Mouse (Mus musculus) hindbrain, postnatal 0 days (tissue): ENCODE measurements around the gene Rgp1. TPM values are rescaled to one million over a fixed set of nuclear protein-coding genes. Genes with fewer than 3 reads are reported as not detected.
"Not testable (repeated sequence)": the region's sequence is repeated elsewhere in the genome, so short reads cannot be mapped to it uniquely, and the experiment has no call there.

Experiments used
- ATAC-seq: fragments of 200-750 bp; cut with Nextera tagmentation; 2 replicates; pipeline ENCODE4 v1.8.0; 2017; ENCODE audit warnings: mild to moderate bottlenecking, moderate TSS enrichment, moderate library complexity
- DNase-seq: peaks from one replicate; pipeline ENCODE4 v3.0.0-alpha.2; 2015; ENCODE audit warnings: low spot score
- H3K27ac ChIP-seq: fragments of 300-500 bp; sonication (generic); 2 replicates; pipeline ENCODE4 v1.5.1; 2014; ENCODE audit warnings: mild to moderate bottlenecking
- H3K27me3 ChIP-seq: fragments of 300-500 bp; sonication (generic); 2 replicates; pipeline ENCODE4 v1.6.1; 2014; ENCODE audit warnings: low read length, mixed read lengths; ENCODE audit not compliant: insufficient read depth
- H3K36me3 ChIP-seq: fragments of 300-500 bp; sonication (generic); 2 replicates; pipeline ENCODE4 v1.6.1; 2014; ENCODE audit warnings: low read length, mixed read lengths; ENCODE audit not compliant: insufficient read depth
- H3K4me1 ChIP-seq: fragments of 300-500 bp; sonication (generic); 2 replicates; pipeline ENCODE4 v1.6.1; 2014; ENCODE audit warnings: antibody characterized with exemption, low read length, mixed read lengths; ENCODE audit not compliant: insufficient read depth
- H3K4me2 ChIP-seq: fragments of 300-500 bp; sonication (generic); 2 replicates; pipeline ENCODE4 v1.6.1; 2014; ENCODE audit warnings: low read depth, mild to moderate bottlenecking, low read length, moderate library complexity, mixed read lengths
- H3K4me3 ChIP-seq: fragments of 300-500 bp; sonication (generic); 2 replicates; pipeline ENCODE4 v1.5.1; 2014; ENCODE audit warnings: low read length
- H3K9ac ChIP-seq: fragments of 300-500 bp; sonication (generic); replicated peaks from 2 replicates; pipeline ENCODE4 v1.6.1; 2014; ENCODE audit warnings: mild to moderate bottlenecking, low read length, moderate library complexity, mixed read lengths
- H3K9me3 ChIP-seq: fragments of 300-500 bp; sonication (generic); 2 replicates; pipeline ENCODE4 v1.6.1; 2016; ENCODE audit warnings: low read length, mixed read lengths
- CTCF ChIP-seq: IDR thresholded peaks from 2 replicates; pipeline ENCODE4 v1.5.1; 2016; ENCODE audit warnings: antibody characterized with exemption, control low read depth, low read depth
- WGBS: fragments of 180-500 bp; shearing (Covaris S2); extraction: QIAGEN DNeasy Blood & Tissue Kit; methylation state at CpG from one replicate; pipeline ENCODE4 v1.1.7; 2014; 5-methylcytosine and 5-hydroxymethylcytosine counted together
- polyA plus RNA-seq: library from polyadenylated mRNA; unstranded; fragments of >200 nt; fragmentation: Nextera tagmentation; extraction: Ambion mirVana; gene quantifications from 2 replicates; pipeline ENCODE4 v1.2.1, GENCODE M21; 2015
- total RNA-seq: library from RNA; depleted of rRNA; stranded (reverse); fragments of >200 nt; gene quantifications from 2 replicates; pipeline ENCODE4 v1.2.3, GENCODE M21; 2014

Rgp1 gene
- total and polyA plus RNA-seq, 2 experiments from 2014 or later: 13.5 to 31.2 TPM

DNA sequence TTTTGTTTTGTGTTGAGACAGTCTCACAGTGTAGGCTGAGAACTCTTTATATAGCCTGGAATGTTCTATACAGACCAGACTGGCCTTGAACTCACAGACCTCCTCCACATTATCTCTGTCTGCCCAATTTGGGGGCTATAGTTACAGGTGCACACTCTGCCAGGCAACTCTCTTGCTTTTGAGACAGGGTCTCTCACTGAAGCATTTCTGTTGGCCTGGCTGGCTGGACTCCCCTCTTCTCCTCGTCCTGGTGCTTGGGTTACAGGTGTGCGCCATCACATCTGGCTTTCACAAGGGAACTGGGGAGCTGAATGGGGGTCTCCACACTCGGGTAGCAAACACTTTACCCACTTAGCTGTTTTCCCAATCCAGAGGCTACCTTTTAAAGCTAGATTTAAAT, 13.4 kb downstream of the Rgp1 start:
- no peak for ATAC-seq
- H3K27ac ChIP-seq: no peak overlapping the region
- no peak overlapping the region for H3K4me3 ChIP-seq
- TF ChIP-seq CTCF: no peak
- no peaks in the 10 kb centered on the region for H3K36me3 ChIP-seq
- H3K4me2 ChIP-seq: no peak overlapping the region
- no peaks in the 10 kb centered on the region for H3K9me3 ChIP-seq
- H3K27me3 ChIP-seq: no peaks in the 10 kb centered on the region
- no peak overlapping the region for H3K9ac ChIP-seq
- no peak for DNase-seq
- H3K4me1 ChIP-seq: no peaks in the 10 kb centered on the region
- WGBS: 62% methylated on average over 3 of the region's 3 CpGs

DNA sequence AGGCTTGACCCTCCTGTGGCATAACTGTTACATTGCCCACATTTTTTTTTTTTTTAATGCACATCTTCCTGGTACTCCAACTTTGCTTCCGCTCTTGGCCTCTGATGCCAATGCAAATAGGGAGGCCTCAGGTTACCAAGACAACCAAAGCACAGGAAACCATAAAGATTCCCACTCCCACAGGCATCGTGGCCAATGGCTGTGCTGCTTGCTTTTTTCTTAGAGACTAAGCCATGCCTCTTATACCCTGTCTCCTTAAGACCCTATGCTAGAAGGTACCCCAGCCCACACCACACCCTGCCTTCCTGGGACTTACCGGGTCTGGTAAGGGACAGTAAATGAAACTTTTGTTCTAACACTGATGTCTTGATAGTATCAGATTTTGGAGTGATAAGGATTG, 14.9 kb downstream of the Rgp1 start:
- Histone ChIP-seq H3K4me3 (no peak overlapping the region), H3K27ac (no peak overlapping the region), H3K36me3 (no peaks in the 10 kb centered on the region), H3K4me2 (no peak overlapping the region), H3K9me3 (no peaks in the 10 kb centered on the region), H3K4me1 (no peaks in the 10 kb centered on the region), H3K9ac (no peak overlapping the region), H3K27me3 (no peaks in the 10 kb centered on the region)
- TF ChIP-seq CTCF: no peak
- ATAC-seq (no peak), DNase-seq (no peak)
- 59% methylated on average over 3 of the region's 3 CpGs for WGBS

DNA sequence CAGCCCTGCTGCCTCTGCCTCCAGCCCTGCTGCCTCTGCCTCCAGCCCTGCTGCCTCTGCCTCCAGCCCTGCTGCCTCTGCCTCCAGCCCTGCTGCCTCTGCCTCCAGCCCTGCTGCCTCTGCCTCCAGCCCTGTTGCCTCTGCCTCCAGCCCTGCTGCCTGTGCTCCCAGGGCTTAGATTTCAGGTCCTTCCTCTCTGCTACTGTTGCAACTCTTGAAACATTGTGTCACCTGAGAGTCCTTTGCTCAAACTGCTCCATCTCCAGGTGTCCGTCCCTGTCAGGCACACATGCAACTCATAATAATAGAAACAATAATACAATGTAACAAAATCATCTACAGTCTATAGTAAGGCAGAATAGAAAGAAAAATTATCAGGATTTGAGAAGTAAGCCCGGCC, 18.1 kb downstream of the Rgp1 start:
- WGBS: 82% methylated on average over 2 of the region's 2 CpGs
- not testable (repeated sequence) for ATAC-seq, H3K36me3 ChIP-seq, H3K27ac ChIP-seq, H3K27me3 ChIP-seq, H3K9me3 ChIP-seq, H3K4me3 ChIP-seq, H3K9ac ChIP-seq, H3K4me2 ChIP-seq, DNase-seq, H3K4me1 ChIP-seq

DNA sequence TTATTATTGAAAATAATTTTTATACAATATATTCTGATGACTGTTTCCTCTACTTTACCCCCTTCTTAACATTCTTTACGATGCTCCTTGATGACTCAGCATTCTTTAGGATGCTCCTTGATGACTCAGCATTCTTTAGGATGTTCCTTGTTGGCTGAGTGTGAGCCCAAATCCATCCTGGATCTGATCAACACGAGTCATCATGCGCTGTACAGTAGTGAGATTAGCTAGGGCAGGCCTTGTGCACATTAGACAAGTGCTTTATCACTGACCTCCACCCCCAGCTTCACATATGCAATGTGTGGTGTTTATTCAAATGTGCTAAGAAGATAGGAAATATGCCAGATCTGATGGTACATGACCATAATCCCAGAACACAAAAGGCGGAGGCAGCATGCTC, 19.7 kb downstream of the Rgp1 start:
- no peak overlapping the region for H3K9ac ChIP-seq
- H3K27me3 ChIP-seq: no peaks in the 10 kb centered on the region
- ATAC-seq (no peak), DNase-seq (no peak)
- H3K36me3 ChIP-seq: no peaks in the 10 kb centered on the region
- no peak overlapping the region for H3K27ac ChIP-seq
- no peak overlapping the region for H3K4me2 ChIP-seq
- no peak overlapping the region for H3K4me3 ChIP-seq
- 83% methylated on average over 4 of the region's 4 CpGs for WGBS
- no peaks in the 10 kb centered on the region for H3K4me1 ChIP-seq
- H3K9me3 ChIP-seq: no peaks in the 10 kb centered on the region
- TF ChIP-seq CTCF: no peak

DNA sequence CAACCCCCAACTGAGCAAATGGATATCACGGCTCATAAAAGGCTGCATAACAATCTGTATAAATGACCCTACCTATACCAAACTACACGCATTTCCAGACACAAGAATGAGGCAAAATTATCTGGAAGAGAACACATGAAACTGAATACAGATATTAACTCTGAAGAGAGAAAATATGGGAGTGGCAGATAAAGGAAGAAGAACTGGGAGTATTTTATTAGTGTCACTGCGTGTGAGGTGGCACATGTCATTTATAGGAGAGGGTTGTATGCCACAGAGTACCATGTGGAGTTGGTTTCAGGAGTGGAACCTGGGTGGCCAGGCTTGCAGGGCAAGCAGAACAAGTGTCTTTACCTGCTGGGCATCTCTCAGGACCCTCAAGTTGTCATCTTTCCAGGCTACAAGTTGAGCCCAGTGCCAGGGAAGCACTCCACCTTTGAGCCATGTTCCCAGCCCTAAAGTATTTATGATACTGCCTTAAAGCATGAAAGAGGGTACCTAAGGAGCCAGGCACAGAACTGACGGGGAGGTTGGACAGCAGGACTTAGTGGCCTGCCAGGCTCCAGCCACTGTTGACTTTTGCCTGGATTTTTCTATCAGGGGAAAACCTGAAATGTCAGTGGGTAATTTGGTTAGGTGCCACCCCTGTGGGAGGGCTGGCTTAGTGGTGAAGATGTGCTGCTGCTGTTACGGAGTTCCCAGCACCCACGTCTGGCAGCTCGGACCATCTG, 20.3 kb downstream of the Rgp1 start:
- TF ChIP-seq CTCF: no peak
- no peak for ATAC-seq
- 90% methylated on average over 7 of the region's 7 CpGs for WGBS
- Histone ChIP-seq H3K27ac (no peak overlapping the region), H3K4me2 (no peak overlapping the region), H3K4me1 (no peaks in the 10 kb centered on the region), H3K9me3 (no peaks in the 10 kb centered on the region), H3K9ac (no peak overlapping the region), H3K27me3 (no peaks in the 10 kb centered on the region), H3K4me3 (no peak overlapping the region), H3K36me3 (no peaks in the 10 kb centered on the region)
- no peak for DNase-seq

DNA sequence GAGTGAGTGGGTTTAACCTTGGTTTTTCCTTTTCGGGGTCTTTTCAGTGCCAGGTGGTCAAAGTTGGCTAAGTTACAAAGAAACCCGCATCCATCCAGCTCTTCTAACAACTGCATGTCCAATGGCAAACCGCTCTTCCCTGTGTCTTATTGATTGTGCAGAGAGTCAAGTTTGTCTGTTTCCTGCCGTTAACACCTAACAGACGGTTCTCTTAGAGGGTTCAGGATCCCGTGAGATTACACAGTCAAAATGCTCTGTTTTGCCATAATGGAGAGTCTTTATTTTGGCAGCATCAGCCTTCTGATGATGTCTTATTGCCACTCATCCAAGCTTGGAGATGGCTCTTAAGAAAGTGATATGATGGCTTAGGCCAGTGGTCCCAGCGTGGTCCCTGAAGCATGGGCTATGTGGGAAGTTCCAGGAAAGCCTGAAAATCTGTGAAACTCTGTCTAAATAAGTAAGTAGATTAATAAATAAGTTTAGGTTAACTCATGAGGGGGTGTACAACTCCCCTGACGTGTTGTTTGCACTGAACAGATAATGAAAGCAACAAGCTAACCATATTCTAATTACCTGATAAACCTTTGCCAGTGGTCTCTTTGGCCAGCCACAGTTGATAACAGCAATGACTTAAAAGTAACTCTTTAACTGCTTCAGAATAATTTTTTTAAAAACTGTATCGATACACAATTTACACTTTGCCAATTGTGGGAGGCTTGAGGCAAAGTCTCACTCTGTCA, 21.9 kb downstream of the Rgp1 start:
- whole genome bisulfite sequencing: 80% methylated on average over 9 of the region's 9 CpGs
- Histone ChIP-seq H3K4me3 (no peak overlapping the region), H3K27ac (no peak overlapping the region), H3K27me3 (no peaks in the 10 kb centered on the region), H3K4me1 (no peaks in the 10 kb centered on the region), H3K9ac (no peak overlapping the region), H3K36me3 (no peaks in the 10 kb centered on the region), H3K9me3 (no peaks in the 10 kb centered on the region), H3K4me2 (no peak overlapping the region)
- no peak for DNase-seq
- ATAC-seq: no peak
- TF ChIP-seq CTCF: no peak

DNA sequence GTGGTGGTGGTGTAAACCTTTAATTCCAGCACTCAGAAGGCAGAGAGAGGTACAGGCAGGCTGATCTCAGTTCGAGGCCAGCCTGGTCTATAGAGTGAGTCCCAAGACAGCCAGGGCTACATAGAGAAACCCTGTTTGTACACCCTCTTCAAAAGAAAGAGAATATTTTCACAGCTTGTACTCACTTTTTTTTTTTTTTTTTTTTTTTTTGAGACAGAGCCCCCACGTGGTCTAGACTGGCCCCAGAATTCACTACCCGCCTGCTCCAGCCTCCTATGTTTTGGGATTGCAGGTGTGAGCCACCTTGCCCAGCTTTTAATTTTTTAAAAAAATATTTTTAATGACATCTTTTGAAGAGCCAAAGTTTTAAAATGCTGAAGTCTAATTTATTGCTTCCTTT, 25.6 kb downstream of the Rgp1 start:
- Histone ChIP-seq H3K36me3 (no peaks in the 10 kb centered on the region), H3K27me3 (no peaks in the 10 kb centered on the region), H3K9ac (no peak overlapping the region), H3K27ac (no peak overlapping the region), H3K9me3 (no peaks in the 10 kb centered on the region), H3K4me3 (no peak overlapping the region), H3K4me1 (no peaks in the 10 kb centered on the region), H3K4me2 (no peak overlapping the region)
- TF ChIP-seq CTCF: no peak
- ATAC-seq (no peak), DNase-seq (no peak)
- 81% methylated on average over 3 of the region's 3 CpGs for WGBS
